Mouse (Mus musculus): Measurements from ENCODE around the gene Gjc2. TPM values are rescaled to one million over a fixed set of nuclear protein-coding genes. Genes with fewer than 3 reads are reported as not detected.
A peak's percentile ranks its signal among the peaks of the same experiment; 100 is the strongest.

The Gjc2 gene
- total and polyA plus RNA-seq, 2 experiments from 2014 or later, result 0.38 to 3.2 TPM

- H3K9me3 ChIP-seq (ENCODE audit: low read length), result no peaks in the 10 kb centered on the region
- DNase-seq (ENCODE audit: low spot score) (no peak), ATAC-seq (no peak)
- no peak overlapping the region for H3K9ac ChIP-seq (replicated peaks; ENCODE audit: low read length)
- H3K4me3 ChIP-seq (ENCODE audit: low read length), result no peak overlapping the region
- H3K36me3 ChIP-seq (ENCODE audit: insufficient read depth, low read length), result no peaks in the 10 kb centered on the region
- no peak overlapping the region for H3K4me2 ChIP-seq (ENCODE audit: low read depth, low read length)
- H3K27me3 ChIP-seq (ENCODE audit: insufficient read depth, low read length), result peaks cover 44% of the 10 kb centered on the region
- WGBS, result 51% methylated on average over 6 of the region's 6 CpGs
- H3K27ac ChIP-seq, result no peak overlapping the region
- H3K4me1 ChIP-seq (ENCODE audit: insufficient read depth, low read length), result no peaks in the 10 kb centered on the region
- TF ChIP-seq CTCF (IDR thresholded peaks at IDR 0.05; ENCODE audit: low read depth), result no peak
These were observed 8.7 kb downstream of the Gjc2 start for GRCm38 (mm10) chr11:59174189-59174838.

- WGBS, result 49% methylated on average over 4 of the region's 4 CpGs
- no peak overlapping the region for H3K27ac ChIP-seq
These were observed 12.5 kb downstream of the Gjc2 start for GRCm38 (mm10) chr11:59170549-59170948.

GRCm38 (mm10) chr11:59169807-59170206 lies 13.2 kb downstream of the Gjc2 start:
- 80% methylated on average over 3 of the region's 3 CpGs for WGBS
- no peaks in the 10 kb centered on the region for H3K4me1 ChIP-seq (ENCODE audit: insufficient read depth, low read length)
- ATAC-seq, result no peak
- no peak overlapping the region for H3K9ac ChIP-seq (replicated peaks; ENCODE audit: low read length)
- no peak overlapping the region for H3K27ac ChIP-seq
- no peak for TF ChIP-seq CTCF (IDR thresholded peaks at IDR 0.05; ENCODE audit: low read depth)
- no peak overlapping the region for H3K4me3 ChIP-seq (ENCODE audit: low read length)
- no peaks in the 10 kb centered on the region for H3K9me3 ChIP-seq (ENCODE audit: low read length)
- no peak overlapping the region for H3K4me2 ChIP-seq (ENCODE audit: low read depth, low read length)
- DNase-seq (ENCODE audit: low spot score), result no peak
- no peaks in the 10 kb centered on the region for H3K36me3 ChIP-seq (ENCODE audit: insufficient read depth, low read length)
- H3K27me3 ChIP-seq (ENCODE audit: insufficient read depth, low read length), result peaks cover 4% of the 10 kb centered on the region; the same call in 1 of the 2 replicates

More at GRCm38 (mm10) chr11:59170549-59170948, 12.5 kb downstream of the Gjc2 start:
- H3K9ac ChIP-seq (replicated peaks; ENCODE audit: low read length), result no peak overlapping the region
- TF ChIP-seq CTCF (IDR thresholded peaks at IDR 0.05; ENCODE audit: low read depth), result no peak
- ATAC-seq, result no peak
- no peaks in the 10 kb centered on the region for H3K9me3 ChIP-seq (ENCODE audit: low read length)
- no peaks in the 10 kb centered on the region for H3K4me1 ChIP-seq (ENCODE audit: insufficient read depth, low read length)
- no peak for DNase-seq (ENCODE audit: low spot score)
- H3K4me2 ChIP-seq (ENCODE audit: low read depth, low read length), result no peak overlapping the region
- H3K36me3 ChIP-seq (ENCODE audit: insufficient read depth, low read length), result no peaks in the 10 kb centered on the region
- peaks cover 12% of the 10 kb centered on the region for H3K27me3 ChIP-seq (ENCODE audit: insufficient read depth, low read length)
- no peak overlapping the region for H3K4me3 ChIP-seq (ENCODE audit: low read length)

GRCm38 (mm10) chr11:59165616-59166241 lies 17.3 kb downstream of the Gjc2 start:
- Histone ChIP-seq H3K9ac (replicated peaks; ENCODE audit: low read length) (no peak overlapping the region), H3K27me3 (ENCODE audit: insufficient read depth, low read length) (no peaks in the 10 kb centered on the region), H3K4me2 (ENCODE audit: low read depth, low read length) (no peak overlapping the region), H3K9me3 (ENCODE audit: low read length) (no peaks in the 10 kb centered on the region), H3K4me1 (ENCODE audit: insufficient read depth, low read length) (peaks cover 16% of the 10 kb centered on the region; the same call in 1 of the 2 replicates), H3K27ac (peak overlapping the region; percentile 51; the same call in 1 of the 2 replicates), H3K4me3 (ENCODE audit: low read length) (no peak overlapping the region), H3K36me3 (ENCODE audit: insufficient read depth, low read length) (no peaks in the 10 kb centered on the region)
- no peak for TF ChIP-seq CTCF (IDR thresholded peaks at IDR 0.05; ENCODE audit: low read depth)
- ATAC-seq, result no peak
- 15% methylated on average over 2 of the region's 2 CpGs for WGBS
- DNase-seq (ENCODE audit: low spot score), result peak; percentile 44

GRCm38 (mm10) chr11:59164384-59164783 lies 18.6 kb downstream of the Gjc2 start:
- Histone ChIP-seq H3K27ac (peak overlapping the region; percentile 98), H3K4me3 (ENCODE audit: low read length) (no peak overlapping the region; the same call in 1 of the 2 replicates), H3K9ac (replicated peaks; ENCODE audit: low read length) (no peak overlapping the region), H3K4me2 (ENCODE audit: low read depth, low read length) (peak overlapping the region; percentile 75), H3K9me3 (ENCODE audit: low read length) (no peaks in the 10 kb centered on the region), H3K4me1 (ENCODE audit: insufficient read depth, low read length) (peaks cover 16% of the 10 kb centered on the region; the same call in 1 of the 2 replicates), H3K36me3 (ENCODE audit: insufficient read depth, low read length) (no peaks in the 10 kb centered on the region), H3K27me3 (ENCODE audit: insufficient read depth, low read length) (no peaks in the 10 kb centered on the region)
- ATAC-seq (no peak), DNase-seq (ENCODE audit: low spot score) (no peak)
- TF ChIP-seq CTCF (IDR thresholded peaks at IDR 0.05; ENCODE audit: low read depth), result no peak
- 85% methylated on average over 9 of the region's 9 CpGs for WGBS

- Histone ChIP-seq H3K4me1 (ENCODE audit: insufficient read depth, low read length) (peaks cover 16% of the 10 kb centered on the region; the same call in 1 of the 2 replicates), H3K4me2 (ENCODE audit: low read depth, low read length) (peak within 1 kb of the TSS; percentile 75), H3K4me3 (ENCODE audit: low read length) (peak within 1 kb of the TSS; percentile 57), H3K9me3 (ENCODE audit: low read length) (no peaks in the 10 kb centered on the region), H3K9ac (replicated peaks; ENCODE audit: low read length) (peak within 1 kb of the TSS; percentile 78), H3K36me3 (ENCODE audit: insufficient read depth, low read length) (no peaks in the 10 kb centered on the region), H3K27ac (peak within 1 kb of the TSS; percentile 98), H3K27me3 (ENCODE audit: insufficient read depth, low read length) (no peaks in the 10 kb centered on the region)
- WGBS, result 3% methylated on average over 59 of the region's 68 CpGs
- TF ChIP-seq CTCF (IDR thresholded peaks at IDR 0.05; ENCODE audit: low read depth), result no peak; the same call in 1 of the 2 replicates
- peak; percentile 99 for ATAC-seq
- DNase-seq (ENCODE audit: low spot score), result peak; percentile 99
These were observed 19.5 kb downstream of the Gjc2 start, which contains the start of gene Iba57 for GRCm38 (mm10) chr11:59163255-59164236. Iba57 (minus strand) TSS chr11:59163739.

Measured in hindbrain, postnatal 0 days (tissue).